Mouse (Mus musculus): Measurements from ENCODE around the gene Olfr1239. TPM values are rescaled to one million over a fixed set of nuclear protein-coding genes. Genes with fewer than 3 reads are reported as not detected.

The Olfr1239 gene
- total RNA-seq (2021): not detected in 2 replicates
- long read RNA-seq: 0 reads

GRCm38 (mm10) chr2:89420307-89420706, at the start of gene Olfr1239:
TSS of gene Olfr1239 (minus strand) at chr2:89420407.
- no peak for DNase-seq

GRCm38 (mm10) chr2:89442900-89443299, 22.7 kb upstream of the Olfr1239 start, which contains the start of gene Olfr1240:
TSS of gene Olfr1240 (minus strand) at chr2:89443000.
- DNase-seq: no peak

- no peak for DNase-seq
Measured at GRCm38 (mm10) chr2:89414557-89414956, 5.7 kb downstream of the Olfr1239 start.

GRCm38 (mm10) chr2:89409576-89409975, 10.6 kb downstream of the Olfr1239 start, which contains the start of gene Olfr1238:
TSS of gene Olfr1238 (minus strand) at chr2:89409676.
- no peak for DNase-seq

- no peak for DNase-seq
Measured at GRCm38 (mm10) chr2:89400882-89401281, 19.3 kb downstream of the Olfr1239 start.

Other genes with a start within 250 kb of the Olfr1239 start
- gene Olfr1225, start 245.7 kb downstream of the Olfr1239 start, total RNA-seq (2021): not detected in 2 replicates
- gene Olfr1226, start 220.4 kb downstream of the Olfr1239 start, total RNA-seq (2021): not detected in 2 replicates
- not detected in 2 replicates for gene Olfr1228, start 166.3 kb downstream of the Olfr1239 start, total RNA-seq (2021)
- gene Olfr1229, start 132.4 kb downstream of the Olfr1239 start, total RNA-seq (2021): not detected in 2 replicates
- gene Olfr1230, start 123.1 kb downstream of the Olfr1239 start, total RNA-seq (2021): not detected in 2 replicates
- gene Olfr1231, start 113.3 kb downstream of the Olfr1239 start, total RNA-seq (2021): not detected in 2 replicates
- gene Olfr1232, start 90.7 kb downstream of the Olfr1239 start, total RNA-seq (2021): not detected in 2 replicates
- not detected in 2 replicates for gene Olfr1233, start 78.0 kb downstream of the Olfr1239 start, total RNA-seq (2021)
- not detected in 2 replicates for gene Olfr1234, start 55.5 kb downstream of the Olfr1239 start, total RNA-seq (2021)
- not detected in 2 replicates for gene Olfr1238, start 10.7 kb downstream of the Olfr1239 start, total RNA-seq (2021)
- gene Olfr1240, start 22.6 kb upstream of the Olfr1239 start, total RNA-seq (2021): not detected in 2 replicates
- not detected in 2 replicates for gene Olfr1241, start 66.7 kb upstream of the Olfr1239 start, total RNA-seq (2021)
- gene Olfr1242, start 77.9 kb upstream of the Olfr1239 start, total RNA-seq (2021): not detected in 2 replicates
- gene Olfr1243, start 111.1 kb upstream of the Olfr1239 start, total RNA-seq (2021): not detected in 2 replicates
- not detected in 2 replicates for gene Olfr1245, start 158.0 kb upstream of the Olfr1239 start, total RNA-seq (2021)
- not detected in 2 replicates for gene Olfr1246, start 172.8 kb upstream of the Olfr1239 start, total RNA-seq (2021)
- not detected in 2 replicates for gene Olfr1247, start 193.7 kb upstream of the Olfr1239 start, total RNA-seq (2021)
- not detected in 2 replicates for gene Olfr1248, start 197.8 kb upstream of the Olfr1239 start, total RNA-seq (2021)
- not detected in 2 replicates for gene Olfr1249, start 214.6 kb upstream of the Olfr1239 start, total RNA-seq (2021)
- not detected in 2 replicates for gene Olfr1250, start 241.1 kb upstream of the Olfr1239 start, total RNA-seq (2021)